Mouse (Mus musculus) forebrain, embryonic 12.5 days (tissue): Measurements from ENCODE around the gene Megf9. TPM values are rescaled to one million over a fixed set of nuclear protein-coding genes. Genes with fewer than 3 reads are reported as not detected.
A peak's percentile ranks its signal among the peaks of the same experiment; 100 is the strongest.

Source experiments
- ATAC-seq: fragments of 200-750 bp; cut with Nextera tagmentation; 2 replicates; pipeline ENCODE4 v1.8.0; 2017; ENCODE audit warnings: moderate TSS enrichment; ENCODE audit not compliant: low FRiP score
- H3K27ac ChIP-seq: fragments of 300-500 bp; sonication (generic); 2 replicates; pipeline ENCODE4 v1.5.1; 2016; ENCODE audit warnings: mild to moderate bottlenecking
- H3K27me3 ChIP-seq: fragments of 300-500 bp; sonication (generic); 2 replicates; pipeline ENCODE4 v1.6.1; 2016; ENCODE audit warnings: mild to moderate bottlenecking
- H3K36me3 ChIP-seq: fragments of 300-500 bp; sonication (generic); replicated peaks from 2 replicates; pipeline ENCODE4 v1.6.1; 2016; ENCODE audit warnings: mild to moderate bottlenecking
- H3K4me1 ChIP-seq: fragments of 300-500 bp; sonication (generic); 2 replicates; pipeline ENCODE4 v1.6.1; 2016
- H3K4me2 ChIP-seq: fragments of 300-500 bp; sonication (generic); 2 replicates; pipeline ENCODE4 v1.6.1; 2016; ENCODE audit warnings: mild to moderate bottlenecking, moderate library complexity
- H3K4me3 ChIP-seq: fragments of 300-500 bp; sonication (generic); replicated peaks from 2 replicates; pipeline ENCODE4 v1.5.1; 2016; ENCODE audit warnings: mild to moderate bottlenecking
- H3K9ac ChIP-seq: fragments of 300-500 bp; sonication (generic); 2 replicates; pipeline ENCODE4 v1.6.1; 2016; ENCODE audit warnings: mild to moderate bottlenecking
- H3K9me3 ChIP-seq: fragments of 300-500 bp; sonication (generic); 2 replicates; pipeline ENCODE4 v1.6.1; 2016
- WGBS: fragments of 180-500 bp; shearing (Covaris S2); methylation state at CpG from one replicate; pipeline ENCODE4 v1.1.7; 2016; 5-methylcytosine and 5-hydroxymethylcytosine counted together
- polyA plus RNA-seq: library from polyadenylated mRNA; unstranded; fragments of >200 nt; fragmentation: Nextera tagmentation; extraction: Ambion mirVana; gene quantifications from 2 replicates; pipeline ENCODE4 v1.2.1, GENCODE M21; 2016

Gene Megf9
- polyA plus RNA-seq, 1 experiment from 2014 or later = 33.6 TPM

DNA sequence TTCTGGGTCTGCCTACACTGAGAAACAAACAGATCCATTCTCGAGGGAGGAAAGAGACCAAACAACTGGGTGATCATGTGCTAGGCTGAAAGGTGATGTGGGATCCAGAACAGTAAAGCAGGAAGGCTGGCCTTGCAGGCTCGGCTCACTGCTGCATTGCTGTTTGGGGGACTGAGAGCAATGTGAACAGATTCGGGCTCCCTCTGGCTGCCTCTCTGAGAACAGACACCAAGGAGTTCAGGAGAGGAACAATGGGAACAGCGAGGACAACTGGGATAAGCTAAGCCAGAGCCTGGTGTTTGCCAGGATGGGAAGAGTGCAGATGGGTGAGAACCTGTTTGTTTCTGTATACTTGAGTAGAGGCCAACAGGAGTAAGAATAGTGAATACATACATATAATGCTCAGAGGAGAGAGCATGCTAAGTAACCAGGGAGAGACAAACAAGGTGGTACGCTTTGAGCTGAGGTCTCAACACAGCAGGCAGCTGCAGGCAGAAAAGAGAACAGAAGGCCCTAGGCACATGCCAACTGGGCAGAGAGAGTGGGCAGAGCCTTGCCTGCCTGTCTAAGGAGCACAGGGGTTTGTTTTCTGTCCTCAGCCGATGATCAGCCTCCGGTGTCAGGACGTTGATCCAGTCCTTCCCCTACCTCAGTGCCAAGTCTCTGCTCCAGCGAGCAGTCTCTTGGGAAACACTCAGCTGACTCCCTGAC lies 132.5 kb downstream of the Megf9 start:
- H3K9me3 ChIP-seq = no peaks in the 10 kb centered on the region
- H3K4me2 ChIP-seq = no peak overlapping the region
- no peak overlapping the region for H3K4me3 ChIP-seq
- peaks cover 49% of the 10 kb centered on the region for H3K36me3 ChIP-seq
- H3K27me3 ChIP-seq = no peaks in the 10 kb centered on the region
- peak; percentile 69 for ATAC-seq
- H3K9ac ChIP-seq = no peak overlapping the region
- 65% methylated on average over 9 of the region's 9 CpGs for WGBS
- H3K4me1 ChIP-seq = peaks cover 5% of the 10 kb centered on the region
- H3K27ac ChIP-seq = peak overlapping the region; percentile 25; the same call in 1 of the 2 replicates

DNA sequence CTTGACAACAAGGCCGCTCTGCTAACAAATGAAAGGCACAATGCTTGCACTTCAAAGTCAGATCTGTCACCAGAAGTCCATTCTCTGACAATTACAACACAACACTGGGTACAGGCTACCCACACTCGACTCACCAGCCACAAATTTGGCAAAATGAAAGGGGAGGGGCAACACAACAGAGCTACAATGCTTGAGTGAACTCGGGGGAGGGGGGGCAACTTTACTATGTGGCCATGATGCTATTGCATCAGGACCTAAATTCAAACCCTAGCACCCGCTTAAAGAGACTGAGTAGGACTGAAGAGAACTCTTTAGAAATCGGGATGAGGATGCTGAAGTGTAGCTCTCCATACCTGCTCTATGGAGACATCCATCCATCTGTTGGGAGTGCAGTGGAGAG lies 135.3 kb downstream of the Megf9 start:
- Histone ChIP-seq H3K36me3 (peaks cover 44% of the 10 kb centered on the region), H3K27me3 (no peaks in the 10 kb centered on the region), H3K27ac (no peak overlapping the region), H3K9me3 (no peaks in the 10 kb centered on the region), H3K9ac (no peak overlapping the region), H3K4me2 (no peak overlapping the region), H3K4me3 (no peak overlapping the region), H3K4me1 (no peaks in the 10 kb centered on the region; the same call in 1 of the 2 replicates)
- ATAC-seq = no peak
- 84% methylated on average over 5 of the region's 5 CpGs for WGBS

DNA sequence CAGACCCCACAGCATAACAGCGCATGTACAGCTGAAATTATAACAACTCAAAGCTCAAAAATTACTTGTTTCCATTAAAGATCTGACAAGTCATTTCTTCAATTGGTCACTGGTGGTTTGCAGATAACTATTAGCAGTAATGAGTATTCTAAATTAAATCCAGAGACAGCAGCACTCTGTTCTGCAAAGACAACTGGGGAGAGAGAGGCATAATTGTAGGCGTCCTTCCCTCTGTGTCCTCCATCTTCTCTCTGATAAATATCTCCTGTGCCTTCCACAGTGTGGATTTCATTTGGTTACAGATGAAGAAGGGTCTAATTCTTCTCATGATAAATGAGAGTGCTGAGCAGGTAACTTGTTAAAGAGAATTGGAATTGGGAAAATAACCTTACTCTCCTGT lies 135.7 kb downstream of the Megf9 start:
- Histone ChIP-seq H3K4me3 (no peak overlapping the region), H3K4me2 (no peak overlapping the region), H3K36me3 (peaks cover 46% of the 10 kb centered on the region), H3K27ac (no peak overlapping the region), H3K27me3 (no peaks in the 10 kb centered on the region), H3K9ac (no peak overlapping the region), H3K4me1 (no peaks in the 10 kb centered on the region; the same call in 1 of the 2 replicates), H3K9me3 (no peaks in the 10 kb centered on the region)
- 89% methylated on average over 2 of the region's 2 CpGs for WGBS
- no peak for ATAC-seq

DNA sequence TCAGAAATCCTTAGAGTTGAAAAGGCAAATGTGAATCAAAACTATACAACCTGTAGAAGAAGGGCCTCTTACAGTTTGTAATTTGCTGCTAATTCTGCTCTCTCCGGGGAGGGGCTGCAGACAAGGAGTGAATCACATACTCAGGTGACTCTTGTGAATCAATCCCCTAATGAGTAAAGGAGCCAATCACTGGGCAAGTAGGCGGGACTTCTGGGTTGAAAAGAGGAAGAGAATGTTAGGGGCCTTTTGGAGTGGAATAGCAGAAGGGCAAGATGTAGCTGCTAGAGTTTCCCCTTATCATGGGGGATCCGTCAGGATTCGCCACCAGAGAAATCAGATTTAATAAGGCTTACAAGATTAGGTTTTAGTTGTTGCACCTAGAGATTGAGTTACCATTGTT lies 136.7 kb downstream of the Megf9 start:
- no peak overlapping the region for H3K4me2 ChIP-seq
- WGBS = 85% methylated on average over 4 of the region's 4 CpGs
- ATAC-seq = no peak
- H3K4me1 ChIP-seq = no peaks in the 10 kb centered on the region; the same call in 1 of the 2 replicates
- peaks cover 44% of the 10 kb centered on the region for H3K36me3 ChIP-seq
- no peak overlapping the region for H3K9ac ChIP-seq
- H3K27me3 ChIP-seq = no peaks in the 10 kb centered on the region
- H3K27ac ChIP-seq = no peak overlapping the region
- H3K9me3 ChIP-seq = no peaks in the 10 kb centered on the region
- no peak overlapping the region for H3K4me3 ChIP-seq

DNA sequence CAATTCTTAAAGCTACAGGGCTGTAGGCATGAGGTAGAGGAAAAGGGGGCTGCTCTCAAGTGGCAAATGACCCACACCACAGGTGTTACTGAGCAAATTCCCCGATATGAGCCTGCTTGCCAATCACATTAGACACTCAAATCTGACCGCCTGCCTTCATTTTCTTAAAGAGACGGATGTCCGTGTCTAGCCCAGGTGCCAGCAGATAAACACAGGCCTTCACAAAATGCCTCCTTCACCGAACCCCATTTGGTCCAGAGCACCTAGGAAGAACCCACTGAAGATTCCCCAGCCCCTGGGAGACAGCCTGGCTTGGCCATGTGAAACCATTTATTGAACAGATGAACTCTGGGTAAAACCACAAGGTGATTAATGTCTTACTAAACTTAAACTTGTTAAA lies 138.1 kb downstream of the Megf9 start:
- H3K36me3 ChIP-seq = peaks cover 36% of the 10 kb centered on the region
- WGBS = 87% methylated on average over 5 of the region's 5 CpGs

DNA sequence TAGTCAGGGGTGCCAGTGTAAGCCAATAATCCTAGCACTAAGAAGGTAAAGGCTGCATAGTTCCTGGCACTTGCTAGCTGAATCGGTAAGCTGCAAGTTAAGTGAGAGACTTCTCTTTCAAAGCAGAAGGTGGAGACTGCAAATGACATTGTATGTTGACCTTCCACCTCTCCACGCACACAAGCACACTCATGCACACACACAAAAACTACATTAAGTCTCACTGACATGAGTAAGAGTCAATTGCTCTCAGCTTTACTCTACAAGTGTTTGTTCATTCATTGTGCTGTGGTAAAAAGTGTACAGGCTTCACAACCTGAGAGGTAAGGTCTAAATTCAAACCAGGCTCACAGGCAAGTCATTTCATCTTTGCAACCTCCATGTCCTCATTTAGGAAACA lies 140.1 kb downstream of the Megf9 start:
- no peak for ATAC-seq
- WGBS = 86% methylated on average over 2 of the region's 2 CpGs
- H3K4me2 ChIP-seq = no peak overlapping the region
- H3K9me3 ChIP-seq = no peaks in the 10 kb centered on the region
- peaks cover 22% of the 10 kb centered on the region; the same call in 1 of the 2 replicates for H3K36me3 ChIP-seq
- H3K4me3 ChIP-seq = no peak overlapping the region
- no peak overlapping the region for H3K9ac ChIP-seq
- no peaks in the 10 kb centered on the region for H3K27me3 ChIP-seq
- no peaks in the 10 kb centered on the region for H3K4me1 ChIP-seq
- no peak overlapping the region for H3K27ac ChIP-seq

More for the DNA sequence above, 138.1 kb downstream of the Megf9 start:
- H3K4me2 ChIP-seq = no peak overlapping the region
- H3K4me3 ChIP-seq = no peak overlapping the region
- H3K9ac ChIP-seq = no peak overlapping the region
- no peaks in the 10 kb centered on the region for H3K4me1 ChIP-seq
- H3K27me3 ChIP-seq = no peaks in the 10 kb centered on the region
- no peak for ATAC-seq
- H3K27ac ChIP-seq = no peak overlapping the region
- no peaks in the 10 kb centered on the region for H3K9me3 ChIP-seq

DNA sequence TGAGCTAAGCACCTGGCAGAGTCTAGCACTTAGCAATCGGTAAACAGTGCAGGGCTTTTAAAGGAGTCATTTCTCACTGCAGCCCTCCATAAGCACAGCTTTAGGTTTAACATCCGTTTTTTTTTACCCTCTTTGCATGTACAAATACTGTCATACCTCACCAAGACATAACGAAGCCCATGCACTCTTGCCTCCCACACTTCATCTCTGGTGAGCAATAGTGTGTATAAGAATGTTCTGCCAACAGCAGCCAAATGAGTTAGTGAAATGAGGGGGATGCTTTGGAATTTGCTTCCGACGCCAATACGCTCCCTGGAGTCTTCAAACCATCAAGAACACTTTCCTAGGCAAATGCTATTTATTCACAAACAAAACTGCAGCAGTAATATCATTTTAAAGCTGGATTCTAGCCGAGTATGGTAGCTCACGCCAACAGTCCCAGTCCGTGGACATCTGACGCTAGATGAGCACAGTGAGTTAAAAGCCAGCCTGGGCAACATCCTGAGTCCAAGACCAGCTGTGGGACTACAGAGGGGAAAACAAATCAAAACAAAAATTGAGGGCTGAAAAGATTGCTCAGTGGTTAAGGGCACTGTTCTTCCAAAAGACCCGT lies 142.9 kb downstream of the Megf9 start:
- Histone ChIP-seq H3K36me3 (peaks cover 12% of the 10 kb centered on the region; the same call in 1 of the 2 replicates), H3K9ac (no peak overlapping the region), H3K4me1 (no peaks in the 10 kb centered on the region), H3K27ac (no peak overlapping the region), H3K4me2 (no peak overlapping the region), H3K4me3 (no peak overlapping the region), H3K27me3 (no peaks in the 10 kb centered on the region), H3K9me3 (no peaks in the 10 kb centered on the region)
- no peak for ATAC-seq
- 91% methylated on average over 11 of the region's 11 CpGs for WGBS

DNA sequence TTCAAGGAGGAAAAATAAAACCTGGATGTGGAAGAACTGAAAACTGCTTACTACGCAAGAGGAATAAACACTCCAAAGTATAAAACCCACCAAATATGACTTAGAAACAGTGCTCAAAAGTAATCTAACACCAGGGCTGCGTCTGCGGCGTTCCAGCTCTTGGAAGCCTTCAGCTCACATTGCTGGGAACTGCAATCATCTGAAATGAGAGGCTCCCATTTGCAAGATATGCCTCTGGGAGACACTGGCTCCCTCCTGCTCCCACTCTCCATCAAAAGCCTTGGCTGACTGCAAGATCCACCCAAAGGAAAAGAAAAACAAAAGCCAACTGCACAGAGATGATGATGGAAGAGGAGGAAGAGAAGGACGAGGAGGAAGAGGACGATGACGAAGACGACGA lies 143.7 kb downstream of the Megf9 start:
- Histone ChIP-seq H3K4me1 (no peaks in the 10 kb centered on the region), H3K4me3 (no peak overlapping the region), H3K27me3 (no peaks in the 10 kb centered on the region), H3K9ac (no peak overlapping the region), H3K4me2 (no peak overlapping the region), H3K27ac (no peak overlapping the region), H3K36me3 (peaks cover 12% of the 10 kb centered on the region; the same call in 1 of the 2 replicates), H3K9me3 (no peaks in the 10 kb centered on the region)
- ATAC-seq = no peak
- 91% methylated on average over 9 of the region's 9 CpGs for WGBS

DNA sequence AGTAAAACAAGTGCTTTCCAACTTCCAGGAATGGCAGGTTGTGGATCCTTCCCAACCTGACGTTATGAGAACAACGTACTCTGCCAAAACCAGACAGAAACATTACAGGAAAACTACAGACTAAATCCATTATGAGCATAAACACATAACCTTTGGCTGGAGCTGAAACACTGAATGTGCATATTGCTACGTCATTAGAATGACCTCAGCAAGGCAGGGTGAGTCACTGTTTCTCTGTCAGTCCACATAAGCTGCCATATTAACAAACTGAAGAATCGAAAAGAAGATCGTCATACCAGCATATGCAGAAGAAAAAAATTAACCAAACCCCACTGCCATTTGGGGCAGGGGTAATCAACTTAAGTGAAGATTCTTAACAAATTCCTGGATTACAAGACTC lies 148.6 kb downstream of the Megf9 start:
- peaks cover 3% of the 10 kb centered on the region; the same call in 1 of the 2 replicates for H3K36me3 ChIP-seq
- H3K4me3 ChIP-seq = no peak overlapping the region
- no peak overlapping the region for H3K9ac ChIP-seq
- no peaks in the 10 kb centered on the region for H3K9me3 ChIP-seq
- H3K4me1 ChIP-seq = no peaks in the 10 kb centered on the region
- no peak overlapping the region for H3K4me2 ChIP-seq
- no peak for ATAC-seq
- H3K27ac ChIP-seq = no peak overlapping the region
- 94% methylated on average over 5 of the region's 5 CpGs for WGBS
- H3K27me3 ChIP-seq = no peaks in the 10 kb centered on the region

DNA sequence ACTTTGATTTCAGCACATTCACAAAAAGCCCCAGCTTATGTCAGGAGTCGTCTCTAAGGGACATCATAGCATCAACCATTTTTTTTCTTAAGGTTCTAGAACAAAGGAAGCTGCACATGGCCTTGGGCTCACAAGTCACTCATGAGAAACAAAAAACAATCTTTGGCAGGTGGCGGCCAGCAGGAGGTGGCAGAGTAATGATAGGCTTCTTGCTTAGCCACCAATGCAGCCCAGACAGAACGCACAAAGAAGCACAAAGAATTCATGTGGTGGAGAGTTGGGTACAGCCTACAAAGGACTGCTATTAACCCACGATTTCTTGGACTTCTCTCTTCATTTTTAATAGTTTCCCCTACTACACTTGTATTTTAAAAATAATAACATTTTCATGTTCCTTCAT lies 157.4 kb downstream of the Megf9 start:
- 57% methylated on average over 4 of the region's 4 CpGs for WGBS
- H3K9ac ChIP-seq = no peak overlapping the region
- ATAC-seq = no peak
- no peaks in the 10 kb centered on the region for H3K9me3 ChIP-seq
- H3K4me2 ChIP-seq = no peak overlapping the region
- no peak overlapping the region for H3K27ac ChIP-seq
- H3K27me3 ChIP-seq = no peaks in the 10 kb centered on the region
- H3K4me1 ChIP-seq = no peaks in the 10 kb centered on the region
- H3K36me3 ChIP-seq = peaks cover 40% of the 10 kb centered on the region
- H3K4me3 ChIP-seq = no peak overlapping the region

Other genes with a start within 250 kb of the Megf9 start
- gene Cdk5rap2, start 124.6 kb downstream of the Megf9 start, polyA plus RNA-seq = 28.5 and 29.2 TPM in 2 replicates